13 mouse cellular contexts compared by ENCODE assay signal in genomic region chr8:87835924-87836323, GRCm38 (mm10).
DNase-seq lines count a peak whose midpoint lies in the region; ATAC-seq and TF ChIP-seq lines count a peak whose summit lies in the region.
"Had no signal": no experiment of that assay in that cellular context is flagged by ENCODE, and none has a peak within 500 bp of the region (broad histone marks: within the 10 kb centered on the region; RNA-seq: fewer than 3 reads in every experiment).

No protein-coding gene starts in this region.

- peak overlapping the region; percentile 80 for H3K27ac ChIP-seq in kidney, embryonic 15.5 days
- no peak overlapping the region for H3K27ac ChIP-seq in kidney, adult 2 months (ENCODE audit: insufficient read depth, low read depth, low read length)
- H3K27ac ChIP-seq in forebrain, embryonic 12.5 days: peak overlapping the region; percentile 93
- H3K27ac ChIP-seq in limb, embryonic 10.5 days: peak overlapping the region; percentile 91
- peak overlapping the region; percentile 94 for H3K27ac ChIP-seq in neural tube, embryonic 13.5 days (replicated peaks)
- H3K27ac ChIP-seq: left cerebral cortex, adult 2 months had no signal

- peaks cover 76% of the 10 kb centered on the region for H3K4me1 ChIP-seq in kidney, embryonic 15.5 days
- no peaks in the 10 kb centered on the region for H3K4me1 ChIP-seq in kidney, adult 2 months (ENCODE audit: control insufficient read depth, insufficient read depth, low read length)
- H3K4me1 ChIP-seq in forebrain, embryonic 12.5 days: peaks cover 82% of the 10 kb centered on the region
- peaks cover 88% of the 10 kb centered on the region for H3K4me1 ChIP-seq in limb, embryonic 10.5 days
- H3K4me1 ChIP-seq in neural tube, embryonic 13.5 days (replicated peaks): peaks cover 77% of the 10 kb centered on the region

- ATAC-seq in kidney, embryonic 15.5 days (replicated peaks; ENCODE audit: low FRiP score): no peak
- ATAC-seq in forebrain, embryonic 12.5 days (ENCODE audit: low FRiP score): no peak
- no peak for ATAC-seq in neural tube, embryonic 13.5 days (ENCODE audit: low read depth)
- no peak for ATAC-seq in erythroblast, adult 5-6 weeks (replicated peaks; ENCODE audit: low FRiP score, poor library complexity, severe bottlenecking)

- TF ChIP-seq CTCF in kidney, adult 2 months (conservative IDR thresholded peaks at IDR 0.05; ENCODE audit: insufficient read depth, insufficient read length, low read depth, low read length): no peak

- no peak for TF ChIP-seq POLR2A in kidney, adult 2 months (IDR thresholded peaks at IDR 0.05; ENCODE audit: low read depth, low read length)

- H3K36me3 ChIP-seq in kidney, embryonic 15.5 days: no peaks in the 10 kb centered on the region
- H3K36me3 ChIP-seq in kidney, adult 2 months (ENCODE audit: control insufficient read depth, insufficient read depth, low read length): no peaks in the 10 kb centered on the region
- H3K36me3 ChIP-seq in forebrain, embryonic 12.5 days (replicated peaks): no peaks in the 10 kb centered on the region
- H3K36me3 ChIP-seq in limb, embryonic 10.5 days: peaks cover 9% of the 10 kb centered on the region
- H3K36me3 ChIP-seq in neural tube, embryonic 13.5 days: no peaks in the 10 kb centered on the region

- H3K9ac ChIP-seq in kidney, embryonic 15.5 days: no peak overlapping the region
- H3K9ac ChIP-seq in forebrain, embryonic 12.5 days: peak overlapping the region; percentile 13; the same call in 1 of the 2 replicates
- H3K9ac ChIP-seq in neural tube, embryonic 13.5 days: no peak overlapping the region

- 20% methylated on average over 7 of the region's 7 CpGs for WGBS in kidney, embryonic 15.5 days
- 52% methylated on average over 7 of the region's 7 CpGs for WGBS in kidney, adult 2 months
- WGBS in forebrain, embryonic 12.5 days: 2% methylated on average over 7 of the region's 7 CpGs
- WGBS in limb, embryonic 10.5 days: 13% methylated on average over 7 of the region's 7 CpGs
- 6% methylated on average over 7 of the region's 7 CpGs for WGBS in neural tube, embryonic 13.5 days

- no peaks in the 10 kb centered on the region for H3K9me3 ChIP-seq in kidney, embryonic 15.5 days (replicated peaks)
- no peaks in the 10 kb centered on the region for H3K9me3 ChIP-seq in forebrain, embryonic 12.5 days
- H3K9me3 ChIP-seq in limb, embryonic 10.5 days (replicated peaks): no peaks in the 10 kb centered on the region
- no peaks in the 10 kb centered on the region for H3K9me3 ChIP-seq in neural tube, embryonic 13.5 days

- no peaks in the 10 kb centered on the region for H3K27me3 ChIP-seq in kidney, embryonic 15.5 days
- H3K27me3 ChIP-seq in kidney, adult 2 months (replicated peaks; ENCODE audit: control insufficient read depth, insufficient read depth, low read length): no peaks in the 10 kb centered on the region
- H3K27me3 ChIP-seq in forebrain, embryonic 12.5 days: no peaks in the 10 kb centered on the region
- no peaks in the 10 kb centered on the region for H3K27me3 ChIP-seq in limb, embryonic 10.5 days (ENCODE audit: low read depth, poor library complexity, severe bottlenecking)
- no peaks in the 10 kb centered on the region for H3K27me3 ChIP-seq in neural tube, embryonic 13.5 days

- H3K4me2 ChIP-seq in kidney, embryonic 15.5 days: no peak overlapping the region; the same call in 1 of the 2 replicates
- H3K4me2 ChIP-seq in forebrain, embryonic 12.5 days: peak overlapping the region; percentile 44
- peak overlapping the region; percentile 33; the same call in 1 of the 2 replicates for H3K4me2 ChIP-seq in neural tube, embryonic 13.5 days

- DNase-seq in kidney, adult 2 months: no peak
- no peak for DNase-seq in limb, embryonic 10.5 days (ENCODE audit: low spot score)
- no peak for DNase-seq in spleen, postnatal 36 days (ENCODE audit: low spot score in 2 of 2)
- no peak for DNase-seq in Muller cell, postnatal 12 days (ENCODE audit: inconsistent ontology term)
- DNase-seq: cerebellum, adult 18-20 months; kidney, adult 11 months; right cerebral cortex, adult 18-20 months; thymus, postnatal 4 days had no signal

- no peak overlapping the region for H3K4me3 ChIP-seq in kidney, embryonic 15.5 days (replicated peaks)
- no peak overlapping the region for H3K4me3 ChIP-seq in kidney, adult 2 months (ENCODE audit: insufficient read depth, low read depth, low read length)
- no peak overlapping the region for H3K4me3 ChIP-seq in forebrain, embryonic 12.5 days (replicated peaks)
- 0 out of 2 replicates have a peak overlapping the region, but pooled peaks have one; percentile 42 for H3K4me3 ChIP-seq in limb, embryonic 10.5 days
- H3K4me3 ChIP-seq in neural tube, embryonic 13.5 days: no peak overlapping the region
- H3K4me3 ChIP-seq: left cerebral cortex, adult 2 months had no signal
